Mouse (Mus musculus) liver, adult 2 months (tissue): ENCODE data around the gene Zfp580. TPM values are rescaled to one million over a fixed set of nuclear protein-coding genes. Genes with fewer than 3 reads are reported as not detected.
"Not testable (repeated sequence)": the region's sequence is repeated elsewhere in the genome, so short reads cannot be mapped to it uniquely, and the experiment has no call there.

ENCODE experiments used
- DNase-seq: peaks from one replicate; pipeline ENCODE4 v3.0.0-alpha.2; 2011; ENCODE audit warnings: low read depth, low spot score; ENCODE audit errors: extremely low read depth
- H3K27ac ChIP-seq: fragments of 200-500 bp; replicated peaks from 2 replicates; pipeline ENCODE4 v1.5.1; 2012; ENCODE audit warnings: low read depth, mild to moderate bottlenecking, control low read depth, inconsistent platforms, low read length; ENCODE audit not compliant: insufficient read depth
- H3K27me3 ChIP-seq: fragments of 200-500 bp; 2 replicates; pipeline ENCODE4 v1.6.1; 2012; ENCODE audit warnings: mild to moderate bottlenecking, moderate library complexity, low read length, inconsistent platforms; ENCODE audit not compliant: control insufficient read depth, insufficient read depth
- H3K36me3 ChIP-seq: fragments of 200-500 bp; 2 replicates; pipeline ENCODE4 v1.6.1; 2012; ENCODE audit warnings: low read length, inconsistent platforms; ENCODE audit not compliant: control insufficient read depth, insufficient read depth
- H3K4me1 ChIP-seq: fragments of 200-500 bp; 2 replicates; pipeline ENCODE4 v1.6.1; 2011; ENCODE audit warnings: low read length; ENCODE audit not compliant: control insufficient read depth, insufficient read depth
- H3K4me3 ChIP-seq: fragments of 200-500 bp; 2 replicates; pipeline ENCODE4 v1.5.1; 2011; ENCODE audit warnings: low read depth, mild to moderate bottlenecking, control low read depth, low read length, moderate library complexity; ENCODE audit not compliant: insufficient read depth
- H3K79me2 ChIP-seq: fragments of 200-500 bp; 2 replicates; pipeline ENCODE4 v1.6.1; 2012; ENCODE audit warnings: inconsistent platforms, mild to moderate bottlenecking, low read length, moderate library complexity; ENCODE audit not compliant: control insufficient read depth, insufficient read depth
- H3K9ac ChIP-seq: fragments of 200-500 bp; 2 replicates; pipeline ENCODE4 v1.6.1; 2012; ENCODE audit warnings: low read depth, mild to moderate bottlenecking, control low read depth, inconsistent platforms, low read length
- CTCF ChIP-seq: fragments of 200-500 bp; IDR thresholded peaks from 2 replicates; pipeline ENCODE4 v1.5.1; 2011; ENCODE audit warnings: low read depth, low read length, control low read depth
- POLR2A ChIP-seq: fragments of 200-500 bp; IDR thresholded peaks from 2 replicates; pipeline ENCODE4 v1.6.1; 2011; ENCODE audit warnings: low read length, control low read depth; ENCODE audit not compliant: insufficient read depth; ENCODE audit errors: extremely low read depth
- WGBS: fragments of 180-500 bp; shearing (Covaris S2); methylation state at CpG from one replicate; pipeline ENCODE4 v1.1.7; 2018; 5-methylcytosine and 5-hydroxymethylcytosine counted together
- polyA plus RNA-seq: library from polyadenylated mRNA; depleted of rRNA; stranded (reverse); fragments of >200 nt; gene quantifications from 2 replicates; pipeline ENCODE4 v1.2.3, GENCODE M21; 2012; rRNA removed
- total RNA-seq: library from RNA; depleted of rRNA; stranded (reverse); fragments of >200 nt; gene quantifications from 2 replicates; pipeline ENCODE4 v1.2.3, GENCODE M21; 2014; rRNA removed

Zfp580 gene
- total RNA-seq, result 0.18 and 0.20 TPM in 2 replicates
- polyA plus RNA-seq, result 1.9 and 2.2 TPM in 2 replicates

DNA sequence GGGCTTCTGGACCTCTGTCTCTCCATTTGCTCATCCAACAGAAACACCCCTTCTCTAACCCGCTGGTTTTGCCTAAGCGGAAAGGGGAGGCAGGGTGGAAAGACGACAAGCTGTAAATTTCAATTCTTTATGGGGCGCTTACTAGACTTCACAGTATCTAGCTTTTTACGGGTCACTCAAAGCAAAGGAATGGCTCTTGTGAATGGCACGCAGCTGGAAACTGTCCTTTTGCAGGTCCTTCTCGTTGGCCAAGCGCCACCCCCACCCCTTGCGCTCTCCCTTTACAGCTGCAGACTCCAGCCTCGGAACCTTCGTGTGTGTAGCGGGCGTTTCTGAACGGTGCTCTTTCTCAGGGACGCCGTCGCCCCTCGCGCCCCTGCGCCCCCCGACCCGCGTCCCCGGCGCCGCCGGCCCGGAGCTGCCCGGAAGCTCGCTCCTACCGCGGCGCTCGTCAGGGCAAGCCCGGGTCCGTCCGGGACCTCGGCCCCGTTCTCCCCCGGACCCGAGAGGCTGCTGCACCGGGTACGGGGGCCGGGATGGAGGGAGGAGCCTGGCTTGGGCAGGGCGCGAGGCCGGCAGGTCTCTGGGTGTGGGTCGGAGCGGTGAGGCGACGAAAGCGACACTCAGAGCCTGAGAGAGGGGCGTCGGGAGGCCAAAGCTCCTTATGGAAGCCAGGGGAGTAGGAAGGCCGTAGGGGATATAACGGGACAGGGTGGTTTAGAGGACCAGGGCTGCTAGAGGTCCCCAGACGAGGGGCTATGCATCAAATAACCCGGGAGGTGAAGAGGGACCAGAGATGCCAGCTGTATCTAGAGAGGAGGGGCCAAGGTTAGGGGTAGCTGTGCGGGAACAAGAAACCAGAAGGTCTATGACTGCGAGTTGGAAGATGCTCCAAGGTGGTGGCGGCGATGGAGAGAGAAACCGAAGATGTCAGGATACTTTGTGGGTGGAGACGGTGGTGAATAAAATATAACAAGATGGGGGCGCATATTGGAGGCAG lies at the start of gene Zfp580:
Zfp580 (plus strand) TSS at position 346 of the 1,000 bp plus-strand sequence.
- H3K4me1 ChIP-seq, result peaks cover 3% of the 10 kb centered on the region
- H3K4me3 ChIP-seq, result peak within 1 kb of the TSS; percentile 72
- peaks cover 17% of the 10 kb centered on the region for H3K27me3 ChIP-seq
- DNase-seq, result peak; percentile 44
- peak within 1 kb of the TSS; percentile 80 for H3K9ac ChIP-seq
- no peaks in the 10 kb centered on the region for H3K36me3 ChIP-seq
- H3K27ac ChIP-seq, result no peak within 1 kb of the TSS
- TF ChIP-seq POLR2A (no peak), CTCF (no peak)
- WGBS, result 2% methylated on average over 65 of the region's 65 CpGs
- H3K79me2 ChIP-seq, result no peaks in the 10 kb centered on the region

DNA sequence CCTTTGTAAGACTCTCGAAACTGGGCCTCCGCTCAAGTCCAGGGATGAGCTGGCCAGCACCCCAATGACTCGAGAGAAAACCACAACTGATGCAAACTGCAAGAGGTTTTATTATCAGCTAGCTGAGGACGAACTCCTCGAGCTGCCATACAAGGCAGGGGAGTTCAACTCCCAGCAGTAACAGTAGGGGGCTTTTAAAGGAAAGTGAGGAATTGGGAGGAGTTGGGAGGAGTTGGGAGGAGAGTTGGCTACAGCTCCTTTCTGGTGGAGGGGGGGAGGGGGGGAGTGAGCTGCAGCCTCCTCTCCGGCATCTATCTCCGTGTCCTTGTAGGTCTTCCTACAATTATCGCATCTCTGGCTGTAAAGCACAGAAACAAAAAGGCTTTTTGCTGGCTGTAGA lies 48.5 kb upstream of the Zfp580 start:
- DNase-seq, H3K27ac ChIP-seq, H3K9ac ChIP-seq, H3K4me1 ChIP-seq, H3K79me2 ChIP-seq, H3K4me3 ChIP-seq, H3K36me3 ChIP-seq, H3K27me3 ChIP-seq: not testable (repeated sequence)
- 81% methylated on average over 8 of the region's 8 CpGs for WGBS

DNA sequence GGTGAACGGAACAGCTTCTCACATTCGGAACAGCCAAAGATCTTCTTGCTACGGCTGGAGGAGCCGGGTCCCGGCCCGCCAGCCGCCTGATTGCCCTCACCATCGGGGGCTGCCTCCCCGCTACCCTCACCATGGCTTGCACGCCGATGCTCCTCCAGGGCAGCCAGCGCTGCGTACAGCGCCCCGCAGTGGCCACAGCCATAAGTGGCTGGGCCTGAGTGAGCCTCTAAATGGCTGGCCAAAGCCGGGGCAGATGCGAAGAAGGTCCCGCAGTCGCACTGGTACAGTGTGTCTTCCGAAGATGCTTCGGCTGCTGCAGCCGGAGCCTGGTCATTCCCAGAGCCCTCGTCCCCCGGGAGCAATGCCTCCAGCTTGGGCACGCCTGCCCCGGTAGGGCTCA lies 43.1 kb upstream of the Zfp580 start:
- no peaks in the 10 kb centered on the region for H3K4me1 ChIP-seq
- TF ChIP-seq CTCF (no peak), POLR2A (no peak)
- no peak for DNase-seq
- H3K27ac ChIP-seq, result no peak overlapping the region
- H3K79me2 ChIP-seq, result no peaks in the 10 kb centered on the region
- 98% methylated on average over 26 of the region's 26 CpGs for WGBS
- peaks cover 32% of the 10 kb centered on the region for H3K36me3 ChIP-seq
- H3K27me3 ChIP-seq, result no peaks in the 10 kb centered on the region
- no peak overlapping the region for H3K9ac ChIP-seq
- H3K4me3 ChIP-seq, result no peak overlapping the region

- 94% methylated on average over 27 of the region's 27 CpGs for WGBS
- no peak overlapping the region for H3K4me3 ChIP-seq
- peaks cover 28% of the 10 kb centered on the region for H3K36me3 ChIP-seq
- no peaks in the 10 kb centered on the region for H3K27me3 ChIP-seq
- H3K27ac ChIP-seq, result no peak overlapping the region
- no peak for DNase-seq
- no peak overlapping the region for H3K9ac ChIP-seq
- H3K4me1 ChIP-seq, result no peaks in the 10 kb centered on the region
- no peak for TF ChIP-seq POLR2A
- H3K79me2 ChIP-seq, result peaks cover 2% of the 10 kb centered on the region; the same call in 1 of the 2 replicates
These were observed 38.4 kb upstream of the Zfp580 start for GRCm38 (mm10) chr7:5012681-5013513.

DNA sequence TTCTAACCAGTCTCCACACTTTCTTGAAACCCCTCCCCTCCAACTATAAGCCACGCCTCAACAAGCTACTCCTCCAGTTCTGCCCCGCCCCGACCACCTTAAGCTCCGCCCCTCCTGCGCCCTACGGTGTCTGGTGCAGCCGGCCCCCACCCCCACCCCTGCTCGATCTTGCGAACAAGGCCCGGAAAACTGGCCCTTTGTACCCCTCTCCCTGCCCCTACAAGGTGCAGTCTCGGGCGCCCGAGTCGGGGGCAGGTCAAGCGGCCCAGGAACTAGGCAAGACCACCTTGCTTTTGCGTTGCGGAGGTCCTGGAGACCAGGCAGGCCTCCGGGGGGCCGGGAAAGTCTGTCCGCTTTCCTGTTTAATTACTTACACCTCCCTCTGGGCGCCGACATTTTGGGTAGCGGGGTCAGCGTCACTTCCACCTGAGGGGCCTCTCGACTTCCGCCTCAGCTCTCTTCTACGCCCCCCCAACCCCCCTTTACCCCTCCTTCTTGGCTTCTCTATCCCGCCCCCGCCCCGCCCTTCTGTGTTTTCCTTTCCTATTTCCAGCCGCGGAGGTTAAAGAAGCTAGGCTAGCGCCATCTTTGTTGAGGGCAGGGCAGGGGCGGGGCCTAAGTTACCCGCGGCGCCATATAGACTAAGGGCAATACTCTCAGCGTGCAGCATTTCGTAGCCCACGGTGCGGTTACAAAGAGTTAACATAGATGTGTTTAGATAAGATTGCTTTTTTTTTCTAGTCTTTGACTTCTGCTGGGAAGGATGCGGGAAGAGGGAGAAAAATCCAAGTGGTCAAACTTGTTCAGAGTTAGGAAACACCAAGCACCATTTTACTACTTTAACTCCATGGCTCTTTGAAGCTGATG lies 36.9 kb upstream of the Zfp580 start, which contains the start of the genes Zfp524 and Fiz1:
Zfp524 (plus strand) TSS at position 165 of the 867 bp plus-strand sequence.
Fiz1 (minus strand) TSS at position 447 of the 867 bp plus-strand sequence.
- Histone ChIP-seq H3K36me3 (peaks cover 12% of the 10 kb centered on the region), H3K9ac (peak within 1 kb of the TSS; percentile 98), H3K4me1 (peaks cover 1% of the 10 kb centered on the region; the same call in 1 of the 2 replicates), H3K27ac (peak within 1 kb of the TSS; percentile 99), H3K27me3 (no peaks in the 10 kb centered on the region), H3K79me2 (peaks cover 2% of the 10 kb centered on the region; the same call in 1 of the 2 replicates), H3K4me3 (peak within 1 kb of the TSS; percentile 99)
- TF ChIP-seq CTCF (no peak), POLR2A (peak; percentile 32; the same call in 1 of the 2 replicates)
- peak; percentile 87 for DNase-seq
- WGBS, result under 1% methylated on average over 42 of the region's 42 CpGs
